Mouse (Mus musculus) brain, embryonic 14.5 days (tissue): ENCODE data around the gene Bmper.

ENCODE experiments used
- CTCF ChIP-seq: fragments of 200-500 bp; IDR thresholded peaks from 2 replicates; pipeline ENCODE4 v1.5.1; 2012; ENCODE audit warnings: inconsistent platforms, mild to moderate bottlenecking, moderate library complexity, borderline replicate concordance; ENCODE audit not compliant: insufficient read depth, insufficient read length; ENCODE audit errors: extremely low read depth
- POLR2A ChIP-seq: fragments of 200-500 bp; IDR thresholded peaks from 2 replicates; pipeline ENCODE4 v1.6.1; 2012; ENCODE audit warnings: mild to moderate bottlenecking, inconsistent platforms, borderline replicate concordance; ENCODE audit not compliant: poor library complexity, insufficient read depth, insufficient read length, severe bottlenecking; ENCODE audit errors: extremely low read depth

- TF ChIP-seq POLR2A (no peak), CTCF (no peak)
These were observed 272.5 kb downstream of the Bmper start for GRCm38 (mm10) chr9:23495400-23495799.
